Mouse (Mus musculus): ENCODE measurements around the gene Nat10.
A peak's percentile ranks its signal among the peaks of the same experiment; 100 is the strongest.

The Nat10 gene

GRCm38 (mm10) chr2:103760906-103761716 is at the start of gene Nat10:
Gene Nat10, minus strand, starts transcription at chr2:103761270.
- peak; percentile 99 for DNase-seq

- peak; percentile 21 for DNase-seq
These were observed 49.3 kb upstream of the Nat10 start for GRCm38 (mm10) chr2:103810412-103810811.

DNA sequence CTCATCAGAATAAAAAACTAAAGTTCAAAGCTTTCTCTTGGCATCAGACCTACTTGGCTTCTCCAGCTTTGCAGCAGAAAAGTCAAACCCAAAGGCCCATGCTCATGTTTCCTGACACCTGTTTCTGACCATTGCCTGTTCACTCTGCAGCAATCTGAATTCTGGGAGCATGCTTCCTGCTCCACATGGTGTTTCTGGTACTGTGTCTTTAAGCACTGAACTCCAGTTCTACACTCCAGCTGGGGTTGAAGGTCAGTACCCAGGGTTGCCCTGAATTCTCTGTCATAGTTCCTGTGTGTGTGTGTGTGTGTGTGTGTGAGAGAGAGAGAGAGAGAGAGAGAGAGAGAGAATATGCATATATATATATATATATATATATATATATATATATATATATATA is 47.4 kb upstream of the Nat10 start:
- DNase-seq: no peak

GRCm38 (mm10) chr2:103803770-103804530 is 42.9 kb upstream of the Nat10 start:
- no peak for DNase-seq

GRCm38 (mm10) chr2:103802422-103802821 is 41.4 kb upstream of the Nat10 start:
- DNase-seq: no peak

DNA sequence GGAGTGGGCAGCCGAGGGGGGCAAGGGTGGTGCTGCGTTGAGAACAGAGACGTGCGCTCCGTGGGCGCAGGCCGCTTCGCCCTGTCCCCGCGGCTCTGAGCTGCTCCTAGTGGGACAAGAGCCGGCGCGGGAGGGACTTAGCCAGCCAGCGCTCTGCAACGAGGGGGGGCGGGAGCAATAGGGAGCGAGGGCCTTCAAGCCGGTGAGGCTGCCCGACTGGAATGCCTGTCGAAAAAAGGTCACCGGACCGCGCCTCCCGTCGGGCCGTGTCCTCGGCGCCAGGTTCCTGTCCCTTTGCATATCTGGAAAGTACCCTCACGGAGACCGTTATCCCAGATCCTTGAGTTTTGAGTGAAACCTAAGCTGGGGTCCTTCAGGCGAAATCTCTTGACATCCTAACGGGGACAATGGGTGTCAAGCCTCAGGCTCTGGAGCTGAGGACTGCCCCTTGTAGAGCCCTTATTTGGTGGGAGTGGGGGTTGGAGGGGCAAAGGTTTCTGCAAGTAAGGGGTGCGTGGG is 36.5 kb upstream of the Nat10 start, which contains the start of gene Caprin1:
Gene Caprin1 (minus strand): TSS at position 159 of the 519 bp plus-strand sequence.
- DNase-seq: peak; percentile 98

- no peak for DNase-seq
These were observed 35.9 kb upstream of the Nat10 start for GRCm38 (mm10) chr2:103796861-103797466.

GRCm38 (mm10) chr2:103796211-103796860 is 35.3 kb upstream of the Nat10 start:
- peak; percentile 79 for DNase-seq

- peak; percentile 75 for DNase-seq
These were observed 34.8 kb upstream of the Nat10 start for GRCm38 (mm10) chr2:103795843-103796210.

DNA sequence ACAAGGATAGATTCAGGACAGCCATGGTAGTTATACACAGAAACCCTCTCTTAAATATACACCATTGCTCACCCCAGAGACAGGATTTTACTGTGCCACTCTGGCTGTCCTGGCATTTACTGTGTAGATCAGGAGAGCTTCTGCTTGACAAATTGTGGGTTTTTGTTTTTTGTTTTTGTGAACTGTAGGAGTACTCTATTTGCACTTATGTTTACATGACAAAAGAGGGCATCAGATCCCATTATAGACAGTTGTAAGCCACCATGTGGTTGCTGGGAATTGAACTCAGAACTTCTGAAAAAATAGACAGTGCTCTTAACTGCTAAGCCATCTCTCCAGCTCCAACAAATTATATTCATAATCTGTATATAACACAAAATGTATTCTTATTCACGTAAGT is 30.9 kb upstream of the Nat10 start:
- DNase-seq: no peak

DNA sequence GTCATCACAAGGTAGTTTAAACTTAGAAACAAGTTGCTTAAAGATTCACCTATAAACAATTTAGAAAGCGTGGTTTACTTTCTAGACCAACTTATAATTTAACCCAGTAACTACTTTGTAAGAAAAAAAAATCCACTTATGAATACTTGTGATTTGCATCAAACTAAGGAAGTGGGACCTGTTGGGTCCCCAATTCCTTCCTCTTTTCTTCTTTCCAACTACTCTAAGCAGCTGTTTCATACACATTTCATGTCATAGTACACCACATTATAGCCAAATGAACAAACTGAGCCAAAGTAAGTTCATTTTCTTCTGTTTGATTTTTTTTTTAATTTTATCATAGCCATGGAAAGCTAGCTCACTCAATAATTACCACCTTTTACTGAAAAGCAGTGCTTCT is 24.7 kb upstream of the Nat10 start:
- DNase-seq: no peak

- peak; percentile 33 for DNase-seq
These were observed 23.6 kb upstream of the Nat10 start for GRCm38 (mm10) chr2:103784621-103785020.

GRCm38 (mm10) chr2:103762492-103762891 is 1.4 kb upstream of the Nat10 start:
- DNase-seq: no peak

- no peak for DNase-seq
These were observed 923 bp upstream of the Nat10 start for GRCm38 (mm10) chr2:103761993-103762392.

GRCm38 (mm10) chr2:103760421-103760820 is 649 bp downstream of the Nat10 start:
- DNase-seq: no peak

DNA sequence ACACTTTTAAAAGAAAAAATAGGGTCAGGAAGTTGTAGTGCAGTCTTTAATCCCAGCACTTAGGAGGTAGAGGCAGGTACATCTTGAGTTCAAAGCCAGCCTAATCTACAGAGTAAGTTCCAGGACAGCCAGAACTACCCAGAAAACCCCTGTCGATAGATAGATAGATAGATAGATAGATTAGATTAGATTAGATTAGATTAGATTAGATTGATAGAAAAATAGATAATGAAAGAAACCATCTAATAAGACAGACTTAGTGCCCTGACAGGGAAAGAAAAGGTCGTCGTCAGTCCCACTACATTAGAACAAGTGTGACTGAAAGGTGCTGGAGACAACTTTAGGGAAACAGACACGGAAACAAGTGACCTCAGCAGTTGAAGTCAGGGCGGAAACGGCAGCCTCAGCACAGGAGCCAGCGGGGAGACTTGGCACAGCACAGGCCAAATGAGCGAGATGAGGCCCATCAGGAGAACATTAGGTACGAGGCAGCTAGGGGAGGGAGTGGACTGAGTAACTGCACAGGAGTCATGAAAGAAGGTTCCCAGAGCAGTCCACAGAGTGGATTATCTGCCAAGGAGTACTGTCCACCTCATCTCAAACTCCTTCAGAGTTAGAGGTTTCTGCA is 5.5 kb downstream of the Nat10 start:
- no peak for DNase-seq

DNA sequence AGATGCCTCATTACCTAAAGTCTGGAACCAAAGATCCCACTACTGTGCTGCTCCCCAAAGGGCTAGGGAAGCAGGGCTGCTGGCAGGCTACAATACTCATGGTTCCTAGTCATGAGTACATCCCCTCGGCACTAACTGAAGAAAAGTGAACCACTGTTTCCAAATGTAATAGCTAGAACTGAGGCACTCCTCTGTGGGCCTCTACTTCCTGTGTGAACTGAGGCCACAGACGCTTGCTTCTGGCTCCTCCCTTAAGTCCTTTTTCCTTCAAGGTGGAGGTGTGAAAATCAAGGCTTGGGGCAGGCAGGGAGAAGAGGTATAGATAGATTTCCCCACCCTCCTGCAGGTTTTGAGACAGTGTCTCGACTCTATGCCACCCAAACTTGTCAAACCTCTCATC is 6.5 kb downstream of the Nat10 start:
- DNase-seq: no peak

- DNase-seq: no peak
These were observed 9.3 kb downstream of the Nat10 start for GRCm38 (mm10) chr2:103751771-103752170.

GRCm38 (mm10) chr2:103749091-103749490 is 12.0 kb downstream of the Nat10 start:
- DNase-seq: no peak

- DNase-seq: no peak
These were observed 13.2 kb downstream of the Nat10 start for GRCm38 (mm10) chr2:103747891-103748290.

DNA sequence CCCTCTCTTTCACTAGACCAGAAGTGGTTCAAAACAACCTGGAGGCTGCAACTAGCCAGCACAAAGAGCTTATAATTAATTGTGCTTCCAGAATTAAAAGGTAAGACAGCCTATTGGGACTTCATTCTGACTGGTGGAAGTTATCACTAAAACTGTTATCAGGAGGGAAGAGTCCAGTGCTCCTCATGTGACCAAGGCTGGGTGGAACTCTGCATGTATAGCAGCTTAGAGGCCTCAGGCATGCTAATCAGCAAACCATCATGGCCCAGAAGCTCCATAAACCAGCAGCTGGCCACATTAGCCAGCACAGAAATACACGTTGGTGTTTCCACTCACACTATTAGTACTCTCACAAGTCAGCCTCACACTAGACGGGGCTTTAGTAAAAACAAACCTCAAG is 14.3 kb downstream of the Nat10 start:
- DNase-seq: no peak

DNA sequence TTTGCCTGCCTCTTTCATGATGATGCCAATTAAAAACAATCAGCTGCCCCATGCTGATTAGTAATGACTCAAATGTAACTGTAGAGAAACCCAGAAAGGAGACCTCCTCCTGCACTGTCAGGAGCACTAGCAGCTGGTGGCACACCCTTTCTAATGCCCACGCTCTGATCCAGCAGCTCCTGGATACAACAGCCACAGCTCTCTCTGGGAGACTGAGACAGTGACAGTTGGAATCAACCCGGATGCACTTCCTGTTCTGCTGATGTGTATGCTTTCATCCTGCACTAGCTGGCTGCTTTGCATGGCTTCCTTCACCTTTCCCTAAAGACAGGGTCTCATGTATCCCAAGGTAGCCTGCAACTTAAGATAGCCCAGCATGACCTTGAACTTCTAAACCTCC is 15.0 kb downstream of the Nat10 start:
- no peak for DNase-seq

All from kidney, adult 18-20 months (tissue).